Mouse (Mus musculus): ENCODE measurements around the gene Eng. TPM values are rescaled to one million over a fixed set of nuclear protein-coding genes. Genes with fewer than 3 reads are reported as not detected.

Gene Eng
- polyA plus RNA-seq, 1 experiment from 2014 or later: 113 TPM

DNA sequence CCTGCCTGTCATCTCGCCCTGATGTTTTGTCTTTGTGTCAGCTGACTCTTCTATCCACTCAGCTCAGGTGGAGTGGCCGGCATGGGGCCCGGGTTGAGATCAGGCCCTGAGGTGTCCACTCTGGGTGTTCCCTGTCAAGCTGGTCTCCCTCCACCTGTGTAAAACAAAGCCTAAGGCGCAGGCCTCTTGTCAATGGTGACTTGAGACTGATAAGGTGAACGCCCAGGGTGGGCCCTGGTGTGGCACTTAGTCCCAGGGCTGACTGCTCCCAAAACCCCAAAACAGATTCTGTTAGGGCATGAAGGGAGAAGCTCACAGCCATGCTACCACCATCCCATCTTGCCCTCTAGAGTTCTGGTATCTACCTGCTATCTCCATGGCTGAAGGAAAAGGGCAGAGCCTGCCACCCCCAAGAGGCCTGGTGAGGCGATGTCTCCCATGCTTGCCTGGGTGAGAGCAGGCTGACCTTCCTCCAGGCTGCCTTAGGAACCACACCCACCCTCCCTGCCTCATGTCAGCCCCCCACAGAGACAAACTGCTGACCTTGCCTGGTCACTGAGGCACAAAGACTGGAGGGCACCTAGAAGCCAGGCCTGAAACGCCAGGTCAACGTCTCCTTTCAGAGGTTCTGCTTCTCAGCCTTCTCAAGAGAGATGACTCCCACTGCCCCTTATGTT lies 1.5 kb upstream of the Eng start:
- no peak overlapping the region for H3K9ac ChIP-seq (ENCODE audit: low read depth, low read length)
- 63% methylated on average over 8 of the region's 8 CpGs for WGBS (ENCODE audit: insufficient replicate concordance)
- H3K36me3 ChIP-seq (ENCODE audit: control insufficient read depth, insufficient read depth, low read length): no peaks in the 10 kb centered on the region
- peaks cover 40% of the 10 kb centered on the region for H3K4me1 ChIP-seq (ENCODE audit: control insufficient read depth, insufficient read depth, low read length)
- no peaks in the 10 kb centered on the region for H3K27me3 ChIP-seq (ENCODE audit: control insufficient read depth, insufficient read depth, low read length)
- H3K4me2 ChIP-seq: no peak overlapping the region
- H3K4me3 ChIP-seq (ENCODE audit: low read depth, low read length): no peak overlapping the region
- no peaks in the 10 kb centered on the region for H3K9me3 ChIP-seq (replicated peaks; ENCODE audit: control insufficient read depth, low read length)
- ATAC-seq (replicated peaks; ENCODE audit: insufficient number of reproducible peaks, low FRiP score, low TSS enrichment): no peak
- peak overlapping the region; percentile 12 for H3K27ac ChIP-seq (ENCODE audit: low read depth, low read length)

DNA sequence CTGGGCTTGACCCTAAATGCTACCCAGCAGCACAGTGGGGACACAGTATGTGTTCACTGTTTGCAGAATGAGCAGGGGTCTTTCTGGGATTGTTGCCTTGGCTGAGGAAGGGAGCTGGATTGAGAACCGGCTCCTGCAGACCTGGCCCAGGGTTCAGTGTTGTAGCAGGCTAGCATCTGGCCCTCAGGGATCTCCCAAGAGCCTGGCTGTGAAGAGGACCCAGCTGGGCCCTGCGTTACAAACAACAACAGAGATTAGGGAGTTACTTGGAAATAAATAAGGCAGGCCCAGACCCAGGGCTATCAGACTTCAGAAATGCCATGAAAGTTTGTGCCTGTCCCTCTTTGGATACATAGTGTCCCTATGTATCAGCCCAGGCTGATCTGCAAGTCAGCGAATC lies 748 bp upstream of the Eng start:
- WGBS (ENCODE audit: insufficient replicate concordance): 61% methylated on average over 3 of the region's 3 CpGs
- no peaks in the 10 kb centered on the region for H3K9me3 ChIP-seq (replicated peaks; ENCODE audit: control insufficient read depth, low read length)
- H3K9ac ChIP-seq (ENCODE audit: low read depth, low read length): no peak overlapping the region
- no peak overlapping the region for H3K4me2 ChIP-seq
- no peak overlapping the region for H3K4me3 ChIP-seq (ENCODE audit: low read depth, low read length)
- no peak for ATAC-seq (replicated peaks; ENCODE audit: insufficient number of reproducible peaks, low FRiP score, low TSS enrichment)
- H3K4me1 ChIP-seq (ENCODE audit: control insufficient read depth, insufficient read depth, low read length): peaks cover 36% of the 10 kb centered on the region
- H3K27me3 ChIP-seq (ENCODE audit: control insufficient read depth, insufficient read depth, low read length): no peaks in the 10 kb centered on the region
- no peaks in the 10 kb centered on the region for H3K36me3 ChIP-seq (ENCODE audit: control insufficient read depth, insufficient read depth, low read length)
- H3K27ac ChIP-seq (ENCODE audit: low read depth, low read length): peak overlapping the region; percentile 73

- Histone ChIP-seq H3K27ac (ENCODE audit: low read depth, low read length) (peak overlapping the region; percentile 73), H3K4me1 (ENCODE audit: control insufficient read depth, insufficient read depth, low read length) (peaks cover 34% of the 10 kb centered on the region), H3K9me3 (replicated peaks; ENCODE audit: control insufficient read depth, low read length) (no peaks in the 10 kb centered on the region), H3K9ac (ENCODE audit: low read depth, low read length) (peak overlapping the region; percentile 65), H3K4me3 (ENCODE audit: low read depth, low read length) (peak overlapping the region; percentile 41), H3K36me3 (ENCODE audit: control insufficient read depth, insufficient read depth, low read length) (no peaks in the 10 kb centered on the region), H3K27me3 (ENCODE audit: control insufficient read depth, insufficient read depth, low read length) (no peaks in the 10 kb centered on the region), H3K4me2 (peak overlapping the region; percentile 51)
- WGBS (ENCODE audit: insufficient replicate concordance): 83% methylated on average over 7 of the region's 7 CpGs
- no peak for ATAC-seq (replicated peaks; ENCODE audit: insufficient number of reproducible peaks, low FRiP score, low TSS enrichment)
Observed at GRCm38 (mm10) chr2:32647366-32647765, 971 bp downstream of the Eng start.

- H3K27me3 ChIP-seq (ENCODE audit: control insufficient read depth, insufficient read depth, low read length): no peaks in the 10 kb centered on the region
- WGBS (ENCODE audit: insufficient replicate concordance): 17% methylated on average over 7 of the region's 7 CpGs
- H3K9ac ChIP-seq (ENCODE audit: low read depth, low read length): no peak overlapping the region
- peak overlapping the region; percentile 34 for H3K4me2 ChIP-seq
- H3K9me3 ChIP-seq (replicated peaks; ENCODE audit: control insufficient read depth, low read length): no peaks in the 10 kb centered on the region
- ATAC-seq (replicated peaks; ENCODE audit: insufficient number of reproducible peaks, low FRiP score, low TSS enrichment): no peak
- 0 out of 2 replicates have a peak overlapping the region, but pooled peaks have one; percentile 19 for H3K4me3 ChIP-seq (ENCODE audit: low read depth, low read length)
- H3K27ac ChIP-seq (ENCODE audit: low read depth, low read length): peak overlapping the region; percentile 86
- peaks cover 28% of the 10 kb centered on the region for H3K4me1 ChIP-seq (ENCODE audit: control insufficient read depth, insufficient read depth, low read length)
- H3K36me3 ChIP-seq (ENCODE audit: control insufficient read depth, insufficient read depth, low read length): no peaks in the 10 kb centered on the region
Observed at GRCm38 (mm10) chr2:32653764-32654163, 7.4 kb downstream of the Eng start.

DNA sequence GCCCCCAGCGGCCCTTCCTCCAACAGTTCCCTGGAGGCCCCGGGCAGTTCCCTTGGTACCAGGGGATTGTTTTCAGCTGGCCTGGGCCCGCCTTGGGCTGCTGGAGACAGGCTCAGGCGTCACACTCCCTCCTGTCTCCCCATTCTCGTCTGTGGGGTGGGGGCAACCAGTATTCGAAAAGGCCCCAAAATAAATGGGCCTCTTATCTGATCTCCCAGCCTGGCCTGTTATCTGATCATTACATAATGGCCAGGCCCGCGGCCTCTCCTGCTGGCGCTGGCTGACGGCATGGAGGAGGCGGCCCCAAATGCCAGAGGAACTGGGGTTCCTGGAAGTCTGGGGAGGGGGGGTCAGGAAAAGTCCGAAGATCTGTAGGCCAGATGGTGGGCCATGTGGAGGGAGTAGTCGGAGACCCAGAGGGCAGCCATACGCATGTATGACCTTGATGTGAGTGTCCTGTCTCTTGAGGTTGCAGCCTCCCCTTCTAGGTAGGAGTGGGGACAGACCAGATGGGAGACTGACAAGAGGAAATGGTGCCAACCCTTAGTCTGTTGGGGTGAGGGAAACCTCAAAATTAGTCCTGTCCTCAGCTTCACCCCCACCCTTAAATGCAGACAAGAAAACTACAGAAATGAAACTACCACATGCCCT lies 8.5 kb downstream of the Eng start:
- Histone ChIP-seq H3K4me1 (ENCODE audit: control insufficient read depth, insufficient read depth, low read length) (peaks cover 28% of the 10 kb centered on the region), H3K9ac (ENCODE audit: low read depth, low read length) (peak overlapping the region; percentile 36), H3K36me3 (ENCODE audit: control insufficient read depth, insufficient read depth, low read length) (no peaks in the 10 kb centered on the region), H3K9me3 (replicated peaks; ENCODE audit: control insufficient read depth, low read length) (no peaks in the 10 kb centered on the region), H3K27ac (ENCODE audit: low read depth, low read length) (peak overlapping the region; percentile 86), H3K4me2 (peak overlapping the region; percentile 31), H3K27me3 (ENCODE audit: control insufficient read depth, insufficient read depth, low read length) (no peaks in the 10 kb centered on the region), H3K4me3 (ENCODE audit: low read depth, low read length) (no peak overlapping the region)
- no peak for ATAC-seq (replicated peaks; ENCODE audit: insufficient number of reproducible peaks, low FRiP score, low TSS enrichment)
- 51% methylated on average over 14 of the region's 14 CpGs for WGBS (ENCODE audit: insufficient replicate concordance)

DNA sequence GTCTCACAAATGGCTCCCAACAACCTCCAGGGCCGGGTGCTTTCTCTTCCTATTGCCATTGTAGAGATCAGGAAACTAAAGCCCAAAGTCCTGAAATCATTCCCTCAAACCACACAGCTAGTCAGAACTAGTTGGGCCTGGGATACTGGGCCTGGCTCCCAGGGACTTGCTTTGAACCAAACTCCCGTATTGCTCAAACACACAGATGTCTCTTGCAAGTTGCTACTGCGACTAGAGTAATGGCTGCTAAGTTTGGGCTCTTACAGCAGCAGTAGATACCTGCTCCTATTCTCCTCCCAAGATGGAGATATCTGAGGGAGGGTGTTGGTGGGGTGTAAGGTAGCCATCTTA lies 9.0 kb downstream of the Eng start:
- 72% methylated on average over 3 of the region's 3 CpGs for WGBS (ENCODE audit: insufficient replicate concordance)
- H3K27ac ChIP-seq (ENCODE audit: low read depth, low read length): peak overlapping the region; percentile 86
- H3K4me3 ChIP-seq (ENCODE audit: low read depth, low read length): no peak overlapping the region
- H3K27me3 ChIP-seq (ENCODE audit: control insufficient read depth, insufficient read depth, low read length): no peaks in the 10 kb centered on the region
- no peaks in the 10 kb centered on the region for H3K9me3 ChIP-seq (replicated peaks; ENCODE audit: control insufficient read depth, low read length)
- no peaks in the 10 kb centered on the region for H3K36me3 ChIP-seq (ENCODE audit: control insufficient read depth, insufficient read depth, low read length)
- H3K4me2 ChIP-seq: peak overlapping the region; percentile 2
- peaks cover 30% of the 10 kb centered on the region for H3K4me1 ChIP-seq (ENCODE audit: control insufficient read depth, insufficient read depth, low read length)
- ATAC-seq (replicated peaks; ENCODE audit: insufficient number of reproducible peaks, low FRiP score, low TSS enrichment): no peak
- peak overlapping the region; percentile 22; the same call in 1 of the 2 replicates for H3K9ac ChIP-seq (ENCODE audit: low read depth, low read length)

DNA sequence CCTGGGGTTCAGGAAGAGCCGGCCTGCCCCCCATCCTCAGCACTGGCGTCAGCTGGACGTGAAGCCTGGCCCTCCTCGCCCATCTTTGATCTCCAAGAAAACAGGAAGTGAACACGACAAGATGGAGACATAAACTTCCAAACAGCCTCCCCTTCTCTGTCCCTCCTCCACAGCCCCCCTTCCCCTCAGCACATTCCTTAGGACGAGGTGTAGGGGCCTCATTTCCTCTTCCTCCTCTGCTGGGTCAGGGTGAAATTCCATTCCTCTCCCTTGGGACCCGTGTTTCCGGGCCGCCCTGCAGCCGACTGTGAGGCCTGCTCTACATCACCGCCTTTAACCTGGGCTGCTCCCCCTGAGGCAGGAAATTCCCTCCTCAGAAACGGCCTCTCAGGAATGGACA lies 9.4 kb downstream of the Eng start:
- peak overlapping the region; percentile 22; the same call in 1 of the 2 replicates for H3K9ac ChIP-seq (ENCODE audit: low read depth, low read length)
- peak overlapping the region; percentile 86 for H3K27ac ChIP-seq (ENCODE audit: low read depth, low read length)
- peak overlapping the region; percentile 2; the same call in 1 of the 2 replicates for H3K4me2 ChIP-seq
- H3K36me3 ChIP-seq (ENCODE audit: control insufficient read depth, insufficient read depth, low read length): no peaks in the 10 kb centered on the region
- H3K9me3 ChIP-seq (replicated peaks; ENCODE audit: control insufficient read depth, low read length): no peaks in the 10 kb centered on the region
- H3K4me1 ChIP-seq (ENCODE audit: control insufficient read depth, insufficient read depth, low read length): peaks cover 33% of the 10 kb centered on the region
- no peak overlapping the region for H3K4me3 ChIP-seq (ENCODE audit: low read depth, low read length)
- ATAC-seq (replicated peaks; ENCODE audit: insufficient number of reproducible peaks, low FRiP score, low TSS enrichment): peak; percentile 70
- 31% methylated on average over 12 of the region's 12 CpGs for WGBS (ENCODE audit: insufficient replicate concordance)
- no peaks in the 10 kb centered on the region for H3K27me3 ChIP-seq (ENCODE audit: control insufficient read depth, insufficient read depth, low read length)

GRCm38 (mm10) chr2:32658873-32659272 lies 12.5 kb downstream of the Eng start:
- 71% methylated on average over 2 of the region's 2 CpGs for WGBS (ENCODE audit: insufficient replicate concordance)
- Histone ChIP-seq H3K27ac (ENCODE audit: low read depth, low read length) (peak overlapping the region; percentile 50; the same call in 1 of the 2 replicates), H3K9ac (ENCODE audit: low read depth, low read length) (no peak overlapping the region), H3K9me3 (replicated peaks; ENCODE audit: control insufficient read depth, low read length) (no peaks in the 10 kb centered on the region), H3K4me3 (ENCODE audit: low read depth, low read length) (no peak overlapping the region), H3K36me3 (ENCODE audit: control insufficient read depth, insufficient read depth, low read length) (no peaks in the 10 kb centered on the region), H3K27me3 (ENCODE audit: control insufficient read depth, insufficient read depth, low read length) (no peaks in the 10 kb centered on the region), H3K4me1 (ENCODE audit: control insufficient read depth, insufficient read depth, low read length) (peaks cover 43% of the 10 kb centered on the region), H3K4me2 (no peak overlapping the region)
- no peak for ATAC-seq (replicated peaks; ENCODE audit: insufficient number of reproducible peaks, low FRiP score, low TSS enrichment)
